Mouse (Mus musculus): Measurements from ENCODE around the gene Zfp715.
"Not testable (repeated sequence)": the region's sequence is repeated elsewhere in the genome, so short reads cannot be mapped to it uniquely, and the experiment has no call there.

The Zfp715 gene

GRCm38 (mm10) chr7:43282859-43283595, 30.1 kb downstream of the Zfp715 start:
- DNase-seq, result peak; percentile 64 to 89

- DNase-seq, result no peak
These were observed 30.6 kb downstream of the Zfp715 start for GRCm38 (mm10) chr7:43282459-43282858.

- DNase-seq, result peak; percentile 7 to 15
These were observed 35.7 kb downstream of the Zfp715 start for GRCm38 (mm10) chr7:43277401-43277800.

- DNase-seq, result not testable (repeated sequence)
These were observed 36.9 kb downstream of the Zfp715 start for GRCm38 (mm10) chr7:43276178-43276577.

- no peak for DNase-seq
These were observed 39.6 kb downstream of the Zfp715 start for GRCm38 (mm10) chr7:43273476-43273875.

GRCm38 (mm10) chr7:43267359-43267758, 45.7 kb downstream of the Zfp715 start:
- not testable (repeated sequence) for DNase-seq

- no peak for DNase-seq
These were observed 59.6 kb downstream of the Zfp715 start for GRCm38 (mm10) chr7:43253540-43253939.

GRCm38 (mm10) chr7:43250718-43251117, 62.4 kb downstream of the Zfp715 start:
- DNase-seq, result not testable (repeated sequence)

All from kidney, postnatal 36 days (tissue).